Mouse (Mus musculus): ENCODE measurements around the gene Coro1c. TPM values are rescaled to one million over a fixed set of nuclear protein-coding genes. Genes with fewer than 3 reads are reported as not detected.

The Coro1c gene
- polyA plus RNA-seq (2015; fragmentation: Nextera tagmentation; extraction: Ambion mirVana) = 102 and 115 TPM in 2 replicates

DNA sequence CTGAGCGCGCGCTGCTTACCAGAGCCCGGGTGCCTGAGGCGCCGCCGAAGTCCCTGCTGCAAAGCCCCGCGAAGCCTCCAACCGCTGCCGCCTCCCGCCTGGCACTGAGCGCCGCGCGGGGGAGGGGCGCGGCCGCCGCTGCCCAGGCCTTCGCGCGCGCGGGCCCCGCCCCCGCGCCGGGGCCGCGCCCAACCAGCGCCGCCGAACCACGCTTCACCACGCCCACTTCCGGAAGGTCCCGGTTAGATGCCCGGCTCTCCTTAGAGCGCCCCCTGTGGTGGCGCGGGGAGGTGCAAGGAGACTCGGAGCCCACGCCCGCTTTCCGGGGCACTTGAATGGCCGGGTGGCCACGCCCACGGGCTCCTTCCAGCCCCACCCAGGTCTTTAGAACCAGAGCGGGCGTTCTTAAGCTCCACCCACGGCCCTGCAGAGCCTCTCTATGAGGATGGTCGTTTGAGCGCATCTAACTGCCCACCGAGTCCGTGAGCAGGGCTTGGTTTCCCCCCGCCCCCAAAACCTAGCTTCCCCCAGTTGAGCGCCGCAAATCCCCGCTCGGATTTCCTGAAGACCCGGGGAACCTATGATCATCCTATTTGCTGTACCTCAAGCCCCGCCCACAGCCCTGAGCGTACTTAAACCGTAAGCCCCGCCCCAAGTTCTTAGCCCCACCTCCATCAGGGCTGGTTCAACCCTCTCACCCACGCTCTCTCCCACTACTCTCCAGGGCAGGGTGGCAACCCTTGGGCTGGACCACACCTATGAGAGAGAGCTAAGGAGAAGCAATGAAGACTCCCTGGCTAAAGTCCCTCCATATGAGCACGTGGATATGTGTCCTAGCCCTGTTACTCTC, at the start of gene Coro1c:
Gene Coro1c (minus strand): TSS at position 167 of the 850 bp plus-strand sequence.
- H3K9ac ChIP-seq (replicated peaks; ENCODE audit: low read depth) = peak within 1 kb of the TSS; percentile 84
- H3K36me3 ChIP-seq (ENCODE audit: insufficient read depth, low read length) = no peaks in the 10 kb centered on the region
- under 1% methylated on average over 38 of the region's 68 CpGs for WGBS
- H3K27ac ChIP-seq (ENCODE audit: low read length) = peak within 1 kb of the TSS; percentile 98
- ATAC-seq (peak; percentile 91), DNase-seq (ENCODE audit: low spot score) (peak; percentile 98)
- TF ChIP-seq CTCF (IDR thresholded peaks at IDR 0.05) (peak; percentile 85), EP300 (IDR thresholded peaks at IDR 0.05) (no peak)
- H3K9me3 ChIP-seq (ENCODE audit: low read length) = no peaks in the 10 kb centered on the region
- peak within 1 kb of the TSS; percentile 96 for H3K4me3 ChIP-seq (ENCODE audit: low read depth, low read length)
- peaks cover 11% of the 10 kb centered on the region; the same call in 1 of the 2 replicates for H3K4me1 ChIP-seq (ENCODE audit: insufficient read depth, low read depth, low read length)
- peak within 1 kb of the TSS; percentile 88 for H3K4me2 ChIP-seq (replicated peaks; ENCODE audit: low read depth, low read length)
- no peaks in the 10 kb centered on the region for H3K27me3 ChIP-seq (replicated peaks; ENCODE audit: insufficient read depth, low read length)

DNA sequence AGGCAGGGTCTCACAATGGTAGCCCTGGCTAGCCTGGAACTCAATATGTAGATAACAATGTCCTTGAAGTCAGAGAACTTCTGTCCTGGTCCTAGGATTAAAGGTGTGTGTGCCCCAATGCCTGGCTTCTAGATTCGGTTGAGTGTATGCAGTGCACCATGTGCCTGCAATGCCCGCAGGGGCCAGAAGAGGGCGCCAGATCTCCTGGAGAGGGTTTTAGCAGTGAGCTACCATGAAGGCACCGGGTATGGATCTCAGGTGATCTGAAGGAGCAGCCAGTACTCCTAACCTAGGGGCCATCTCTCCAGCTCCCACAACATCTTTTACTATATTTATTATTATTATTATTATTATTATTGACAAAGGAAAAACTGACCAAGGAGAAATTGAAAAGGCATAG, 48.0 kb upstream of the Coro1c start:
- H3K9ac ChIP-seq (replicated peaks; ENCODE audit: low read depth) = no peak overlapping the region
- no peak overlapping the region for H3K27ac ChIP-seq (ENCODE audit: low read length)
- no peak overlapping the region for H3K4me2 ChIP-seq (replicated peaks; ENCODE audit: low read depth, low read length)
- WGBS = 6% methylated on average over 4 of the region's 4 CpGs
- DNase-seq (ENCODE audit: low spot score) = peak; percentile 81
- H3K9me3 ChIP-seq (ENCODE audit: low read length) = no peaks in the 10 kb centered on the region
- TF ChIP-seq CTCF (IDR thresholded peaks at IDR 0.05) = peak; percentile 97
- TF ChIP-seq EP300 (IDR thresholded peaks at IDR 0.05) = no peak
- no peak overlapping the region for H3K4me3 ChIP-seq (ENCODE audit: low read depth, low read length)
- peaks cover 9% of the 10 kb centered on the region for H3K36me3 ChIP-seq (ENCODE audit: insufficient read depth, low read length)
- no peaks in the 10 kb centered on the region for H3K4me1 ChIP-seq (ENCODE audit: insufficient read depth, low read depth, low read length)
- peak; percentile 60 for ATAC-seq
- H3K27me3 ChIP-seq (replicated peaks; ENCODE audit: insufficient read depth, low read length) = no peaks in the 10 kb centered on the region

DNA sequence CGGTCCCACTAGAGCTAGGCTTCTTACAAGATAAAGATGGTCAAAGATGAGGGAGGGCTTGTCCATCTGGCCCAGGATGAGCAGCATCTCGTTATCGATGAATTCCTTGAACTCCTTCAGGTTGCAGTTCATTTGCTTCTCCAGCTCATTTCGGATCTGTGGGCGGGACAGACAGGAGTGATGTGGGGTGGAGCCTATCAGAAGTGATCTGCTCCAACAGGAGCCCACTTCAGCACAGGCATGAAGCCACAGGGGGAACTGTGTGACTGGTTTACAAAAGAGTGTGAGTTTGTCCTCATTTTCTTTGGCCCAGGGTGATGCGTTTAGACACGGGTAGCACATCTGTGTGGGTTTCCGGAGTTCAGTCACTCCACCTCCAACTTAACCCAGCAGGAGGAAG, 47.1 kb upstream of the Coro1c start:
- DNase-seq (ENCODE audit: low spot score) = no peak
- Histone ChIP-seq H3K4me1 (ENCODE audit: insufficient read depth, low read depth, low read length) (no peaks in the 10 kb centered on the region), H3K9me3 (ENCODE audit: low read length) (no peaks in the 10 kb centered on the region), H3K36me3 (ENCODE audit: insufficient read depth, low read length) (peaks cover 9% of the 10 kb centered on the region), H3K9ac (replicated peaks; ENCODE audit: low read depth) (no peak overlapping the region), H3K27ac (ENCODE audit: low read length) (no peak overlapping the region), H3K4me2 (replicated peaks; ENCODE audit: low read depth, low read length) (no peak overlapping the region), H3K4me3 (ENCODE audit: low read depth, low read length) (no peak overlapping the region), H3K27me3 (replicated peaks; ENCODE audit: insufficient read depth, low read length) (no peaks in the 10 kb centered on the region)
- no peak for TF ChIP-seq EP300 (IDR thresholded peaks at IDR 0.05)
- no peak for TF ChIP-seq CTCF (IDR thresholded peaks at IDR 0.05)
- WGBS = 87% methylated on average over 8 of the region's 8 CpGs
- ATAC-seq = no peak

DNA sequence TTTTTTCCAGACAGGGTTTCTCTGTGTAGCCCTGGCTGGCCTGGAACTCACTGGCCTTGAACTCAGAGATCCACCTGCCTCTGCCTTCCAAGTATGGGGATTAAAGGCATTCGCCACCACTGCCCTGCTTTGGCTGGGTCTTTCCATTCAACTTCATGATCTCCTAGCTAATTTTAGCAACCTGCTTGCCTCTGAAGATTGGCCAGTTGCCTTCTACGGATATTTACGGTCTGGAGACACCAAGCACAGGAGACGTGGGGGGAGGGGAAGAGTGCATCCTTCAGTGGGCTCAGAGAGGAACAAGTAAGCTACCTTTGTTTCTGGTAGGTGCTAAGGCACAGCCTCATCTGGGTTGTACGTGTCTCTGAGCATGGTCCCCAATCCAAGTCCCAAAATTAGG, 46.7 kb upstream of the Coro1c start:
- ATAC-seq = no peak
- no peak overlapping the region for H3K9ac ChIP-seq (replicated peaks; ENCODE audit: low read depth)
- WGBS = 73% methylated on average over 5 of the region's 5 CpGs
- TF ChIP-seq CTCF (IDR thresholded peaks at IDR 0.05) (no peak), EP300 (IDR thresholded peaks at IDR 0.05) (no peak)
- H3K36me3 ChIP-seq (ENCODE audit: insufficient read depth, low read length) = peaks cover 10% of the 10 kb centered on the region
- no peaks in the 10 kb centered on the region for H3K27me3 ChIP-seq (replicated peaks; ENCODE audit: insufficient read depth, low read length)
- no peak overlapping the region for H3K4me2 ChIP-seq (replicated peaks; ENCODE audit: low read depth, low read length)
- DNase-seq (ENCODE audit: low spot score) = no peak
- H3K27ac ChIP-seq (ENCODE audit: low read length) = no peak overlapping the region
- H3K4me3 ChIP-seq (ENCODE audit: low read depth, low read length) = no peak overlapping the region
- H3K9me3 ChIP-seq (ENCODE audit: low read length) = no peaks in the 10 kb centered on the region
- no peaks in the 10 kb centered on the region for H3K4me1 ChIP-seq (ENCODE audit: insufficient read depth, low read depth, low read length)

DNA sequence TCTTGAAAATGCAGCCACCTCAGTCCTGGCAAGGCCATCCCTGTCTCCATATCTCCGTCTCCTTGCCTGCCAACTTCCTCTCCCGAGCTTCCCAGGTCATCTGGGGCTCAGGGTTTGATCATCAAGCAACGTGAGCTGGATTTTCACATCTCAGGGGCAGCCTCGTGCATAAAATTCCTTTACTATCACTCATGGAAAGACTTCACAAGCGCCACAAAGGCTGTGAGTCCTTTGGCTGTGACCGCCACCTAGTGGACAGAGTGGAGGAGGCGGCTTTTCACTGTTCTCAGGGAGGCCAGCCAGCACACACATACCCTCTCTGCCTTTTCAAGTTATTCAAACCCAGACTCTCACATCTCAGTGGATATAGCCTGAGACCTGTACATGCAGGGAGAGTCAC, 45.9 kb upstream of the Coro1c start:
- Histone ChIP-seq H3K4me2 (replicated peaks; ENCODE audit: low read depth, low read length) (no peak overlapping the region), H3K4me1 (ENCODE audit: insufficient read depth, low read depth, low read length) (no peaks in the 10 kb centered on the region), H3K36me3 (ENCODE audit: insufficient read depth, low read length) (peaks cover 19% of the 10 kb centered on the region), H3K4me3 (ENCODE audit: low read depth, low read length) (no peak overlapping the region), H3K9ac (replicated peaks; ENCODE audit: low read depth) (no peak overlapping the region), H3K27ac (ENCODE audit: low read length) (no peak overlapping the region), H3K27me3 (replicated peaks; ENCODE audit: insufficient read depth, low read length) (no peaks in the 10 kb centered on the region), H3K9me3 (ENCODE audit: low read length) (no peaks in the 10 kb centered on the region)
- WGBS = 10% methylated on average over 7 of the region's 7 CpGs
- TF ChIP-seq EP300 (IDR thresholded peaks at IDR 0.05) = no peak
- peak; percentile 97 for TF ChIP-seq CTCF (IDR thresholded peaks at IDR 0.05)
- DNase-seq (ENCODE audit: low spot score) (peak; percentile 89), ATAC-seq (peak; percentile 70)

DNA sequence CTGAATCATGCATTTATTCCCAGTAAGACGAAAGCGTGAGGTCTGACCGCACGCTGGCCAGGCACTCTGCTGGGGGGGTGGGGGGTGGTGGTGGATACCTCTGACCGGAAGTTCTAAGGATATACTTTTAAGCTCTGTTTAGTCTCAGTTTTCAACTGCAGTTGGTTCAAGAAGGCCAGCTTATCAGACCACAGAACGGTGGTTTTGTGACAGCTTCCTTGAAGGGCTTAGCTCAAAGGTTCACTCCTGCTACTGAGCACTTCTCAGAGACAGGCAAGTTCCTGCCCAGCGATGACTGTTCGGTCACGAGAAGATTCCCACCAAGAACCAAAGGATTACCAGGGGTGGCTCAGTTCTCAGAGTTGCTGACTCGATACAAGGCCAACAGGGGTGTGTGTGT, 44.0 kb upstream of the Coro1c start:
- no peaks in the 10 kb centered on the region for H3K9me3 ChIP-seq (ENCODE audit: low read length)
- peaks cover 18% of the 10 kb centered on the region for H3K36me3 ChIP-seq (ENCODE audit: insufficient read depth, low read length)
- no peak overlapping the region for H3K4me2 ChIP-seq (replicated peaks; ENCODE audit: low read depth, low read length)
- TF ChIP-seq CTCF (IDR thresholded peaks at IDR 0.05) (no peak), EP300 (IDR thresholded peaks at IDR 0.05) (no peak)
- no peak overlapping the region for H3K4me3 ChIP-seq (ENCODE audit: low read depth, low read length)
- H3K4me1 ChIP-seq (ENCODE audit: insufficient read depth, low read depth, low read length) = no peaks in the 10 kb centered on the region
- no peak overlapping the region for H3K27ac ChIP-seq (ENCODE audit: low read length)
- ATAC-seq (no peak), DNase-seq (ENCODE audit: low spot score) (no peak)
- 51% methylated on average over 10 of the region's 10 CpGs for WGBS
- no peak overlapping the region for H3K9ac ChIP-seq (replicated peaks; ENCODE audit: low read depth)
- H3K27me3 ChIP-seq (replicated peaks; ENCODE audit: insufficient read depth, low read length) = no peaks in the 10 kb centered on the region

Data from lung, postnatal 0 days (tissue).